8 mouse cellular contexts compared by ENCODE assay signal in genomic region chr8:123768492-123769356, GRCm38 (mm10). TPM values are rescaled to one million over a fixed set of nuclear protein-coding genes. Genes with fewer than 3 reads are reported as not detected.
A peak's percentile ranks its signal among the peaks of the same experiment; 100 is the strongest.
DNase-seq lines count a peak whose midpoint lies in the region; ATAC-seq and TF ChIP-seq lines count a peak whose summit lies in the region.
"Had no signal": no experiment of that assay in that cellular context is flagged by ENCODE, and none has a peak within 500 bp of the region (broad histone marks: within the 10 kb centered on the region; RNA-seq: fewer than 3 reads in every experiment).

No protein-coding gene starts in this region.

- no peak for ATAC-seq in forebrain, embryonic 11.5 days (replicated peaks; ENCODE audit: low FRiP score)
- peak; percentile 45; the same call in 1 of the 2 replicates for ATAC-seq in intestine, embryonic 16.5 days
- ATAC-seq in liver, postnatal 0 days: peak; percentile 35; the same call in 1 of the 2 replicates

- H3K9ac ChIP-seq in forebrain, embryonic 11.5 days (ENCODE audit: low read length): no peak overlapping the region
- H3K9ac ChIP-seq in intestine, embryonic 16.5 days (ENCODE audit: low read depth, low read length): no peak overlapping the region
- H3K9ac ChIP-seq in liver, postnatal 0 days (replicated peaks): no peak overlapping the region

- TF ChIP-seq EP300 in liver, postnatal 0 days (IDR thresholded peaks at IDR 0.05; ENCODE audit: low read depth): no peak

- H3K4me2 ChIP-seq in forebrain, embryonic 11.5 days (ENCODE audit: low read depth, low read length, severe bottlenecking): no peak overlapping the region
- no peak overlapping the region for H3K4me2 ChIP-seq in intestine, embryonic 16.5 days (ENCODE audit: low read depth, low read length)
- H3K4me2 ChIP-seq in liver, postnatal 0 days (ENCODE audit: low read depth, low read length): no peak overlapping the region

- H3K9me3 ChIP-seq in forebrain, embryonic 11.5 days (ENCODE audit: control insufficient read depth, low read length): no peaks in the 10 kb centered on the region
- no peaks in the 10 kb centered on the region for H3K9me3 ChIP-seq in intestine, embryonic 16.5 days (ENCODE audit: control insufficient read depth, low read length)
- H3K9me3 ChIP-seq in liver, postnatal 0 days (ENCODE audit: low read length): no peaks in the 10 kb centered on the region

- no peak overlapping the region for H3K4me3 ChIP-seq in forebrain, embryonic 11.5 days (ENCODE audit: low read depth, low read length)
- no peak overlapping the region for H3K4me3 ChIP-seq in intestine, embryonic 16.5 days (ENCODE audit: low read length)
- no peak overlapping the region for H3K4me3 ChIP-seq in liver, postnatal 0 days (ENCODE audit: low read depth, low read length)
- H3K4me3 ChIP-seq: myocyte had no signal

- TF ChIP-seq CTCF in liver, postnatal 0 days (IDR thresholded peaks at IDR 0.05; ENCODE audit: low read depth): peak; percentile 80

- no peaks in the 10 kb centered on the region for H3K36me3 ChIP-seq in forebrain, embryonic 11.5 days (ENCODE audit: control insufficient read depth, insufficient read depth, low read length)
- H3K36me3 ChIP-seq in intestine, embryonic 16.5 days (ENCODE audit: control insufficient read depth, insufficient read depth, low read length): no peaks in the 10 kb centered on the region
- H3K36me3 ChIP-seq in liver, postnatal 0 days (replicated peaks; ENCODE audit: insufficient read depth, low read length): no peaks in the 10 kb centered on the region

- H3K27me3 ChIP-seq in forebrain, embryonic 11.5 days (ENCODE audit: control insufficient read depth, insufficient read depth, low read length): no peaks in the 10 kb centered on the region
- H3K27me3 ChIP-seq in intestine, embryonic 16.5 days (replicated peaks; ENCODE audit: control insufficient read depth, insufficient read depth, low read length): no peaks in the 10 kb centered on the region
- H3K27me3 ChIP-seq in liver, postnatal 0 days (ENCODE audit: insufficient read depth, low read length): no peaks in the 10 kb centered on the region

- WGBS in forebrain, embryonic 11.5 days: 70% methylated on average over 16 of the region's 16 CpGs
- 64% methylated on average over 16 of the region's 16 CpGs for WGBS in intestine, embryonic 16.5 days
- WGBS in liver, postnatal 0 days (ENCODE audit: insufficient replicate concordance): 59% methylated on average over 16 of the region's 16 CpGs

- DNase-seq in ovary, postnatal 14 days (ENCODE audit: low spot score): peak; percentile 51
- no peak for DNase-seq in ovary, adult 18-20 months (ENCODE audit: low spot score)
- peak; percentile 62 for DNase-seq in adrenal gland, postnatal 25 days
- DNase-seq in forebrain, embryonic 11.5 days (ENCODE audit: low spot score): peak; percentile 73
- DNase-seq in liver, postnatal 0 days: peak; percentile 63
- DNase-seq in right cerebral cortex, postnatal 14 days: peak; percentile 66

- H3K4me1 ChIP-seq in forebrain, embryonic 11.5 days (replicated peaks; ENCODE audit: control insufficient read depth, insufficient read depth, low read length): no peaks in the 10 kb centered on the region
- peaks cover 5% of the 10 kb centered on the region for H3K4me1 ChIP-seq in intestine, embryonic 16.5 days (ENCODE audit: control insufficient read depth, insufficient read depth, low read length)
- H3K4me1 ChIP-seq in liver, postnatal 0 days (ENCODE audit: insufficient read depth): no peaks in the 10 kb centered on the region

- H3K27ac ChIP-seq in forebrain, embryonic 11.5 days (ENCODE audit: low read depth, low read length): no peak overlapping the region
- no peak overlapping the region for H3K27ac ChIP-seq in intestine, embryonic 16.5 days (ENCODE audit: low read length)
- no peak overlapping the region for H3K27ac ChIP-seq in liver, postnatal 0 days (ENCODE audit: low read depth)

RNA-seq across cellular contexts. Expression of gene Rab4a, which starts 37.1 kb away (rescaled TPM):
- 23.6 and 24.6 TPM in 2 replicates for total RNA-seq in adrenal gland, postnatal 25 days (2021)
- 70.2 and 75.9 TPM in 2 replicates for polyA plus RNA-seq in forebrain, embryonic 11.5 days (2014; fragmentation: Nextera tagmentation; extraction: Ambion mirVana)
- polyA plus RNA-seq in intestine, embryonic 16.5 days (2015; fragmentation: Nextera tagmentation; extraction: Ambion mirVana): 66.9 and 71.9 TPM in 2 replicates
- polyA plus RNA-seq in liver, postnatal 0 days (2015; fragmentation: Nextera tagmentation; extraction: Ambion mirVana): 30.4 and 36.3 TPM in 2 replicates
